Mouse (Mus musculus): ENCODE results near the gene Pomt2. TPM values are rescaled to one million over a fixed set of nuclear protein-coding genes. Genes with fewer than 3 reads are reported as not detected.

The Pomt2 gene
- total RNA-seq, 1 experiment from 2014 or later: 7.5 TPM

DNA sequence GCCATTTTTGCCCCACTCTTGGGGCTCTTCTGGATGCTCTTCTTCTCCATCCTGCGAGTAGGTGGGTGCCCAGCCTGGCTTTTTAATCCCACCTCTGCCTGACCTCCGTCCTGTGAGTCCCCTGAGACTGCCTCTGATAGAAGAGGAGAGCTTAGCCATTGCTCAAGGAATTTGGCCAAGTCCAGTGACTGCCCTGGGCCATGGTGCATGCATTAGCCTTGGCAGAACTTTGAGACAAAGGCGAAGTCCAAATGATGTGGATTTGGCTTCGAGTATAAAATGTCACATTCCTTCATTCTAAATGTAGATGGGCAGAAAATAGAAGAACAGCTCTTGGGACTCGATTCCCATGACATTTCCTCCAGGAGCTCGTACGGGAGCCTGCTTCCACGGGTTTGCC is 65.0 kb downstream of the Pomt2 start:
- no peak for ATAC-seq (replicated peaks in 1 of 2; ENCODE audit: insufficient read depth in 1 of 2, low FRiP score in 2 of 2, low TSS enrichment in 1 of 2, low read depth in 1 of 2, poor library complexity in 2 of 2, severe bottlenecking in 2 of 2)

DNA sequence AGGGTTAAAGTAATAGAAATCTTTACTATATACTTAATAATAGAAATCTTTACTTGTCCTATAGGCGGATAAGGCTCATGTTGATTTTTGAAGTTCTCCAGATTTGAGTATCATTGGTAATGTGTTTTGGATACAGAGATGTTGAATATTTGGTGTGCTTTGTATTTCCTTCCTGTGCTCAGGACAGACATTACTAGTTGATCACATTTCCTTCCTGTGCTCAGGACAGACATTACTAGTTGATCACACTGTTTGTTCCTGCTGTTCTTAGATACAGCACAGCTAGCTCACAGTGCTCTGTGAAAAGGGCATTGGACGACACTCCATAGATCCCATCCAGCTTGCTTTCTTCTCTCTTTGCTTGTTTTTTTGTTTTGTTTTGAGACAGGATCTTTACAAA is 71.2 kb downstream of the Pomt2 start:
- no peak for ATAC-seq (replicated peaks in 1 of 2; ENCODE audit: insufficient read depth in 1 of 2, low FRiP score in 2 of 2, low TSS enrichment in 1 of 2, low read depth in 1 of 2, poor library complexity in 2 of 2, severe bottlenecking in 2 of 2)

DNA sequence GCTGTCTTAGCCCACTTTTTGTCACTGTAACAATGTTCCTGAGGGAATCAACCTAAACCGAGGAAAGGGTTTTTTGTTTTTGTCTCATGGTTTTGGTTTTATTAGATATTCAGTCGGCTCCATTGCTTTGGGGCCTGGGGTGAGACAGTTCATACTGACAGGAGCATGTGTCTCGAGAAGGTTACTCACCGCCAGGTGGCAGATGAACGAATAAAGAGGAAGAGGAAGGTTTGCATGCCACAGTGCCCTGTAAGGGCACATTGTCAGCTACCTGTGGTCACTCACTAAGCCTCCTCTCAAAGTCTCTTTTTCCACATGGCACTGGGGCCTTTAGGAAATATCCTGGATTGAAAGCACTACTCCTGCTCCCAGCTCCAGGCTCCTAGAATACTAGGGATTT is 77.2 kb downstream of the Pomt2 start:
- ATAC-seq (replicated peaks in 1 of 2; ENCODE audit: insufficient read depth in 1 of 2, low FRiP score in 2 of 2, low TSS enrichment in 1 of 2, low read depth in 1 of 2, poor library complexity in 2 of 2, severe bottlenecking in 2 of 2): no peak

DNA sequence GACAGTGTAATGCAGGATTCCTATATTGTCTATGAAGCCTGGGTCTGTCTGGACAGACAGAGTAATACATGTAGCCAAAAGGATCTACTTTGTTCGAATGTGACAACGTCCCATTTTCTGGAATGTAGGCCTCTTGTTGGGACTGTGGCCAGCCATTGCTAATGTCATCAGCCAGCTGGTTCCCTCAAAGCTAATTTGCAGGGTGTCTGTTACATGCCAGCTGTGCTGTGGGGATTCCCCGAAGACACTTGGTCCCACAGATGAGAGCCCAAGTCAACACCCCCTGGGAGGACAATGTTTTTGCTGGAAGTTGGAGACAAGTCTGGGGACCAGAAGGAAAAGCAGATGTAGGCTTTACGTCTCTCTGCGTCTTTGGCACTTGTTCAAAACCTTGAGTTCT is 81.3 kb downstream of the Pomt2 start:
- ATAC-seq (replicated peaks in 1 of 2; ENCODE audit: insufficient read depth in 1 of 2, low FRiP score in 2 of 2, low TSS enrichment in 1 of 2, low read depth in 1 of 2, poor library complexity in 2 of 2, severe bottlenecking in 2 of 2): no peak

DNA sequence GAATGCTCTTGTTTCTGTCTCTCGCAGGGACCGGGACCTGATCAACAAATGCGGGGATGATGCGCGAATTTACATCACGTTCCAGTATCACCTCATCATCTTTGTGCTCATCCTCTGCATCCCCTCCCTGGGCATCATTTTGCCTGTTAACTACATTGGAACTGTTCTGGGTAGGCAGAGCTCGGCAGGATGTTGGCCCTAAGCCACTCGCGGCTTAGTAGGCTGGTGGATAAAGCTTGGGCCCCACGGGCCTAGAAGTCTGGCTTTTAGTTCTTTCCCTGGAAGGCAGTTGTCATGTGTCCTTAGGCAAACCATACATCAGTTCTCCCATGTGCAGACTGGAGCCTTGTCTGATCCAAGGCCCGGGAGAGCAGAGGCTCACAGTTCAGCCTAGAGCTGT is 82.3 kb downstream of the Pomt2 start:
- ATAC-seq (replicated peaks in 1 of 2; ENCODE audit: insufficient read depth in 1 of 2, low FRiP score in 2 of 2, low TSS enrichment in 1 of 2, low read depth in 1 of 2, poor library complexity in 2 of 2, severe bottlenecking in 2 of 2): no peak

DNA sequence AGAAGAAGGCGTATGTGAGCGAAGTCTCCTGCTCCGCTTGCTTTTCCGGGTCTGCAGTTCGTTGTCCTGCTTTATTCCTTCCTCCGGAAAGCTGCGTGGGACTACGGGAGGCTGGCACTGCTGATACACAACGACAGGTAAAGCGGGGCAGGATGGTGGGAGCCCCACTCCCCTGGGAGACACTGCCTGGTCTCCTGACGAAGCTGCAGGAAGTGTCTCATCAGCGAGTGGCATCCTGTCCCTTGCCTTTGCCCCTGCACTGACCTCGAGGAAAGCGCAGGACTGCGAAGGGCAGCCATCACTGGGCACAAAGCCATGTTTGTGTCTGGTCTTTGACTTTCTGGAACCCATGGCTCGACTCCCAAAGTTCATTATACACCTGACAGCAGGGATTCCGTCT is 90.7 kb downstream of the Pomt2 start:
- no peak for ATAC-seq (replicated peaks in 1 of 2; ENCODE audit: insufficient read depth in 1 of 2, low FRiP score in 2 of 2, low TSS enrichment in 1 of 2, low read depth in 1 of 2, poor library complexity in 2 of 2, severe bottlenecking in 2 of 2)

Other genes with a start within 250 kb of the Pomt2 start
- 17.6 and 24.0 TPM in 2 replicates for gene Cipc, start 200.9 kb downstream of the Pomt2 start, total RNA-seq (2017)
- gene Zdhhc22, start 157.5 kb downstream of the Pomt2 start, total RNA-seq (2017): not detected in 2 replicates
- gene Tmem63c, start 126.6 kb downstream of the Pomt2 start, total RNA-seq (2017): not detected in 2 replicates
- 2.3 TPM in 1 of 2 replicates, not detected in the other for gene Ngb, start 45.4 kb downstream of the Pomt2 start, total RNA-seq (2017)
- 29.0 TPM in 2 replicates for gene Gstz1, start 803 bp downstream of the Pomt2 start, total RNA-seq (2017)
- 0.50 and 3.6 TPM in 2 replicates for gene Samd15, start 51.8 kb upstream of the Pomt2 start, total RNA-seq (2017)
- gene Tmed8, start 52.5 kb upstream of the Pomt2 start, total RNA-seq (2017): 11.7 and 12.4 TPM in 2 replicates
- 3.5 TPM in 1 of 2 replicates, not detected in the other for gene Noxred1, start 90.8 kb upstream of the Pomt2 start, total RNA-seq (2017)
- gene Vipas39, start 118.3 kb upstream of the Pomt2 start, total RNA-seq (2017): 28.5 and 35.4 TPM in 2 replicates
- gene Ahsa1, start 118.5 kb upstream of the Pomt2 start, total RNA-seq (2017): 201 and 244 TPM in 2 replicates
- 1.2 TPM in 1 of 2 replicates, not detected in the other for gene Ism2, start 151.7 kb upstream of the Pomt2 start, total RNA-seq (2017)
- 76.4 and 77.0 TPM in 2 replicates for gene Sptlc2, start 240.4 kb upstream of the Pomt2 start, total RNA-seq (2017)

Data from hematopoietic stem cell, adult 5-6 weeks (primary cell).